Mouse (Mus musculus) embryonic facial prominence, embryonic 11.5 days (tissue): ENCODE data around the gene Ostn. TPM values are rescaled to one million over a fixed set of nuclear protein-coding genes. Genes with fewer than 3 reads are reported as not detected.

Experiments used
- ATAC-seq: fragments of 200-750 bp; cut with Nextera tagmentation; replicated peaks from 2 replicates; pipeline ENCODE4 v1.8.0; 2017; ENCODE audit warnings: low read depth; ENCODE audit not compliant: insufficient number of reproducible peaks, low FRiP score, low TSS enrichment
- DNase-seq: peaks from one replicate; pipeline ENCODE4 v3.0.0-alpha.2; 2015; ENCODE audit warnings: low spot score
- H3K27ac ChIP-seq: fragments of 300-500 bp; sonication (generic); replicated peaks from 2 replicates; pipeline ENCODE4 v1.5.1; 2014; ENCODE audit warnings: mild to moderate bottlenecking, low read depth, low read length, control low read depth
- H3K27me3 ChIP-seq: fragments of 300-500 bp; sonication (generic); 2 replicates; pipeline ENCODE4 v1.6.1; 2014; ENCODE audit warnings: mild to moderate bottlenecking, low read length, moderate library complexity, mixed read lengths; ENCODE audit not compliant: control insufficient read depth, insufficient read depth
- H3K36me3 ChIP-seq: fragments of 300-500 bp; sonication (generic); replicated peaks from 2 replicates; pipeline ENCODE4 v1.6.1; 2014; ENCODE audit warnings: low read depth, mild to moderate bottlenecking, low read length, moderate library complexity, mixed read lengths; ENCODE audit not compliant: control insufficient read depth, insufficient read depth
- H3K4me1 ChIP-seq: fragments of 300-500 bp; sonication (generic); 2 replicates; pipeline ENCODE4 v1.6.1; 2014; ENCODE audit warnings: low read length, mixed read lengths; ENCODE audit not compliant: control insufficient read depth, insufficient read depth
- H3K4me2 ChIP-seq: fragments of 300-500 bp; sonication (generic); 2 replicates; pipeline ENCODE4 v1.6.1; 2014; ENCODE audit warnings: low read depth, mild to moderate bottlenecking, control low read depth, low read length, moderate library complexity
- H3K4me3 ChIP-seq: fragments of 300-500 bp; sonication (generic); 2 replicates; pipeline ENCODE4 v1.5.1; 2014; ENCODE audit warnings: low read depth, low read length, control low read depth
- H3K9ac ChIP-seq: fragments of 300-500 bp; sonication (generic); replicated peaks from 2 replicates; pipeline ENCODE4 v1.6.1; 2014; ENCODE audit warnings: mild to moderate bottlenecking, control low read depth, low read length
- H3K9me3 ChIP-seq: fragments of 300-500 bp; sonication (generic); replicated peaks from 2 replicates; pipeline ENCODE4 v1.6.1; 2016; ENCODE audit warnings: mild to moderate bottlenecking, low read length, inconsistent platforms, mixed read lengths; ENCODE audit not compliant: control insufficient read depth
- WGBS: fragments of 180-500 bp; shearing (Covaris S2); extraction: QIAGEN DNeasy Blood & Tissue Kit; methylation state at CpG from one replicate; pipeline ENCODE4 v1.1.7; 2014; 5-methylcytosine and 5-hydroxymethylcytosine counted together
- polyA plus RNA-seq: library from polyadenylated mRNA; unstranded; fragments of >200 nt; fragmentation: Nextera tagmentation; extraction: Ambion mirVana; gene quantifications from 2 replicates; pipeline ENCODE4 v1.2.1, GENCODE M21; 2014

The Ostn gene
- polyA plus RNA-seq, 1 experiment from 2014 or later, result not detected

- Histone ChIP-seq H3K4me3 (no peak overlapping the region), H3K27ac (no peak overlapping the region), H3K4me1 (no peaks in the 10 kb centered on the region), H3K27me3 (no peaks in the 10 kb centered on the region), H3K9ac (no peak overlapping the region), H3K9me3 (no peaks in the 10 kb centered on the region), H3K4me2 (no peak overlapping the region), H3K36me3 (no peaks in the 10 kb centered on the region)
- ATAC-seq, result no peak
- WGBS, result 89% methylated on average over 3 of the region's 3 CpGs
- DNase-seq, result no peak
Observed at GRCm38 (mm10) chr16:27399026-27399718, 91.9 kb downstream of the Ostn start.

GRCm38 (mm10) chr16:27399719-27400253 is 92.5 kb downstream of the Ostn start:
- no peak for ATAC-seq
- Histone ChIP-seq H3K4me1 (no peaks in the 10 kb centered on the region), H3K36me3 (no peaks in the 10 kb centered on the region), H3K4me3 (no peak overlapping the region), H3K9ac (no peak overlapping the region), H3K4me2 (no peak overlapping the region), H3K27me3 (no peaks in the 10 kb centered on the region), H3K9me3 (no peaks in the 10 kb centered on the region), H3K27ac (no peak overlapping the region)
- DNase-seq, result no peak
- WGBS, result 91% methylated on average over 6 of the region's 6 CpGs

Other genes starting within 250 kb of the Ostn start
- gene Uts2b, start 62.8 kb downstream of the Ostn start, polyA plus RNA-seq, result not detected in 2 replicates
- 67.4 and 67.8 TPM in 2 replicates for gene Ccdc50, start 81.4 kb downstream of the Ostn start, polyA plus RNA-seq